ENCODE assay signal across 8 mouse cellular contexts in the genomic region with DNA sequence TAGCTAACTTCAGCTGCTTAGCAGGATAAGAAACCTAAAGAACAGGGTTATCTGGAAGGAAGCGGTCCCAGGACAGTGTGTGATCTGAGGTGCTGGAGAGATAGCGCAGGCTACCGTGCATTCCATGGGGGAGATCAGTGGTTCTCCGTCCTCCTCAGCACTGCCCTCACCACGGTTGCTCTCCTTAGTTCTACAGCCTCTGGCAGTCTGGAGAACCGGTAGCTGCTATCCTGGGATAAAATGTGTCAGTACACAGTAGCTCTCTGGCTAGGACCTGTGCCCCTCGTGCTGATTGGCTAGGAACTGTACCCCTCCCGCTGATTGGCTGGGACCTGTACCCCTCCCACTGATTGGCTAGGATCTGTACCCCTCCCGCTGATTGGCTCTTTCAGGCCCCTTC. TPM values are rescaled to one million over a fixed set of nuclear protein-coding genes. Genes with fewer than 3 reads are reported as not detected.
DNase-seq lines count a peak whose midpoint lies in the region; ATAC-seq and TF ChIP-seq lines count a peak whose summit lies in the region.

No protein-coding gene starts in this region.

- H3K36me3 ChIP-seq in hindbrain, embryonic 14.5 days (replicated peaks; ENCODE audit: control insufficient read depth, insufficient read depth), result no peaks in the 10 kb centered on the region
- no peaks in the 10 kb centered on the region for H3K36me3 ChIP-seq in midbrain, postnatal 0 days (ENCODE audit: insufficient read depth, low read length)

- peak; percentile 21 to 39 for DNase-seq in cerebellum, adult 18-20 months
- DNase-seq in cerebellum, postnatal 4 days (ENCODE audit: low spot score in 2 of 2), result no peak
- peak; percentile 16 for DNase-seq in thymus, postnatal 25 days
- no peak for DNase-seq in thymus, adult 18-20 months
- DNase-seq in hindbrain, embryonic 14.5 days (ENCODE audit: low spot score), result peak; percentile 55
- DNase-seq in midbrain, postnatal 0 days (ENCODE audit: low spot score), result peak; percentile 34
- DNase-seq in layer of hippocampus, postnatal 25 days (ENCODE audit: extremely low spot score in 1 of 2, low spot score in 1 of 2), result no peak
- DNase-seq in kidney, postnatal 14 days, result no peak

- ATAC-seq in hindbrain, embryonic 14.5 days (ENCODE audit: low FRiP score), result peak; percentile 95
- peak; percentile 70; the same call in 1 of the 2 replicates for ATAC-seq in midbrain, postnatal 0 days (ENCODE audit: low FRiP score)

- no peak for TF ChIP-seq CTCF in midbrain, postnatal 0 days (IDR thresholded peaks at IDR 0.05)

- no peaks in the 10 kb centered on the region for H3K9me3 ChIP-seq in hindbrain, embryonic 14.5 days (ENCODE audit: control insufficient read depth, low read length)
- no peaks in the 10 kb centered on the region for H3K9me3 ChIP-seq in midbrain, postnatal 0 days (ENCODE audit: low read length)

- H3K4me3 ChIP-seq in hindbrain, embryonic 14.5 days (replicated peaks; ENCODE audit: low read length), result peak overlapping the region; percentile 28
- H3K4me3 ChIP-seq in midbrain, postnatal 0 days (ENCODE audit: low read depth, low read length), result no peak overlapping the region

- no peaks in the 10 kb centered on the region for H3K27me3 ChIP-seq in hindbrain, embryonic 14.5 days (ENCODE audit: control insufficient read depth, insufficient read depth, low read length)
- no peaks in the 10 kb centered on the region for H3K27me3 ChIP-seq in midbrain, postnatal 0 days (ENCODE audit: insufficient read depth, low read length)

- H3K9ac ChIP-seq in hindbrain, embryonic 14.5 days, result peak overlapping the region; percentile 42; the same call in 1 of the 2 replicates
- no peak overlapping the region for H3K9ac ChIP-seq in midbrain, postnatal 0 days (replicated peaks; ENCODE audit: low read length, poor library complexity, severe bottlenecking)

- peaks cover 7% of the 10 kb centered on the region; the same call in 1 of the 2 replicates for H3K4me1 ChIP-seq in hindbrain, embryonic 14.5 days (replicated peaks; ENCODE audit: control insufficient read depth, insufficient read depth, low read length)
- no peaks in the 10 kb centered on the region for H3K4me1 ChIP-seq in midbrain, postnatal 0 days (ENCODE audit: insufficient read depth, low read length)

- 15% methylated on average over 9 of the region's 9 CpGs for WGBS in hindbrain, embryonic 14.5 days
- 20% methylated on average over 9 of the region's 9 CpGs for WGBS in midbrain, postnatal 0 days

- no peak overlapping the region for H3K27ac ChIP-seq in hindbrain, embryonic 14.5 days
- H3K27ac ChIP-seq in midbrain, postnatal 0 days (ENCODE audit: low read depth, low read length), result no peak overlapping the region

- H3K4me2 ChIP-seq in hindbrain, embryonic 14.5 days (replicated peaks), result peak overlapping the region; percentile 58
- H3K4me2 ChIP-seq in midbrain, postnatal 0 days (ENCODE audit: low read depth, low read length, poor library complexity, severe bottlenecking), result peak overlapping the region; percentile 28; the same call in 1 of the 2 replicates

RNA-seq across cellular contexts. Expression of gene Slc15a1, which starts 58.1 kb away (rescaled TPM):
- not detected in 2 replicates for polyA plus RNA-seq in hindbrain, embryonic 14.5 days (2014; fragmentation: Nextera tagmentation; extraction: Ambion mirVana)
- 0.05 TPM in 1 of 2 replicates, not detected in the other for total RNA-seq in midbrain, postnatal 0 days (2014; rRNA removed)
- polyA plus RNA-seq in midbrain, postnatal 0 days (2015; fragmentation: Nextera tagmentation; extraction: Ambion mirVana), result 0.06 and 0.12 TPM in 2 replicates
- total RNA-seq in layer of hippocampus, postnatal 25 days (2021), result under 1 TPM in 1 of 2 experiments, not detected in 1; 0.07 TPM

Comparison
In these comparisons a context has a peak if more than half of its experiments do, and no peak if none do; other contexts are left out.
1. DNase-seq: peak in cerebellum, adult 18-20 months (2 of 2), thymus, postnatal 25 days (single experiment), hindbrain, embryonic 14.5 days (single experiment) and midbrain, postnatal 0 days (single experiment); none in cerebellum, postnatal 4 days (0 of 2), thymus, adult 18-20 months (0 of 2), layer of hippocampus, postnatal 25 days (0 of 2) and kidney, postnatal 14 days (single experiment).